9 mouse cellular contexts compared by ENCODE assay signal in genomic region chr9:98442638-98443037, GRCm38 (mm10). TPM values are rescaled to one million over a fixed set of nuclear protein-coding genes. Genes with fewer than 3 reads are reported as not detected.
A peak's percentile ranks its signal among the peaks of the same experiment; 100 is the strongest.
DNase-seq lines count a peak whose midpoint lies in the region; ATAC-seq and TF ChIP-seq lines count a peak whose summit lies in the region.
"Had no signal": no experiment of that assay in that cellular context is flagged by ENCODE, and none has a peak within 500 bp of the region (broad histone marks: within the 10 kb centered on the region; RNA-seq: fewer than 3 reads in every experiment).

No protein-coding gene starts in this region.

- no peaks in the 10 kb centered on the region for H3K36me3 ChIP-seq in ES-E14 (ENCODE audit: control insufficient read depth, insufficient read depth, low read length, poor library complexity, severe bottlenecking)
- 0 out of 2 replicates have a peak, but pooled peaks cover 2% of the 10 kb centered on the region for H3K36me3 ChIP-seq in intestine, embryonic 15.5 days

- H3K9ac ChIP-seq in ES-E14 (ENCODE audit: insufficient read depth, low read depth, low read length, poor library complexity, severe bottlenecking) = no peak overlapping the region
- no peak overlapping the region for H3K9ac ChIP-seq in intestine, embryonic 15.5 days
- H3K9ac ChIP-seq: limb, embryonic 13.5 days had no signal

- no peak overlapping the region for H3K27ac ChIP-seq in cerebellum, adult 2 months (ENCODE audit: insufficient read depth, low read length)
- H3K27ac ChIP-seq in ES-E14 (ENCODE audit: insufficient read depth, low read depth, low read length, poor library complexity, severe bottlenecking) = no peak overlapping the region
- no peak overlapping the region for H3K27ac ChIP-seq in intestine, embryonic 15.5 days
- H3K27ac ChIP-seq: limb, embryonic 13.5 days had no signal

- H3K9me3 ChIP-seq in ES-E14 (ENCODE audit: control insufficient read depth, insufficient read depth, low read depth, low read length) = no peaks in the 10 kb centered on the region
- H3K9me3 ChIP-seq in intestine, embryonic 15.5 days = no peaks in the 10 kb centered on the region
- H3K9me3 ChIP-seq: limb, embryonic 13.5 days had no signal

- peak; percentile 5 to 10 for DNase-seq in cerebellum, adult 18-20 months
- no peak for DNase-seq in cerebellum, adult 2 months
- DNase-seq in layer of hippocampus, adult 11-12 months (ENCODE audit: low spot score) = peak; percentile 25
- no peak for DNase-seq in layer of hippocampus, adult 9-11 months
- no peak for DNase-seq in ES-E14 (ENCODE audit: low read depth, low spot score)

- in situ Hi-C loops in ES-E14 (cut with MboI; ENCODE audit: low sequenced_read_pairs in 2 of 2, unreplicated experiment in 2 of 2) = no loop called here

- H3K27me3 ChIP-seq in cerebellum, adult 2 months (ENCODE audit: control insufficient read depth, insufficient read depth, low read length) = no peaks in the 10 kb centered on the region; the same call in 1 of the 2 replicates
- no peaks in the 10 kb centered on the region for H3K27me3 ChIP-seq in intestine, embryonic 15.5 days (replicated peaks)
- H3K27me3 ChIP-seq: limb, embryonic 13.5 days had no signal

- no peak overlapping the region for H3K4me3 ChIP-seq in cerebellum, adult 2 months (replicated peaks; ENCODE audit: insufficient read depth, low read depth, low read length)
- no peak overlapping the region for H3K4me3 ChIP-seq in ES-E14 (ENCODE audit: insufficient read depth in 1 of 2, low read depth in 1 of 2, low read length in 2 of 2, poor library complexity in 1 of 2, severe bottlenecking in 1 of 2)
- no peak overlapping the region for H3K4me3 ChIP-seq in intestine, embryonic 15.5 days (replicated peaks)
- H3K4me3 ChIP-seq: limb, embryonic 13.5 days had no signal

- TF ChIP-seq POLR2A in cerebellum, adult 2 months (IDR thresholded peaks at IDR 0.05; ENCODE audit: borderline replicate concordance, insufficient read depth, low read length) = no peak

- no peaks in the 10 kb centered on the region for H3K4me1 ChIP-seq in cerebellum, adult 2 months (ENCODE audit: control insufficient read depth, insufficient read depth, low read length)
- no peaks in the 10 kb centered on the region; a peak in 1 of 4 replicates for H3K4me1 ChIP-seq in ES-E14 (ENCODE audit: control insufficient read depth in 2 of 2, insufficient read depth in 2 of 2, low read length in 2 of 2, poor library complexity in 1 of 2)
- H3K4me1 ChIP-seq in intestine, embryonic 15.5 days (replicated peaks) = peaks cover 8% of the 10 kb centered on the region; the same call in 1 of the 2 replicates
- H3K4me1 ChIP-seq: limb, embryonic 13.5 days had no signal

- 35% methylated on average over 5 of the region's 5 CpGs for WGBS in cerebellum, adult 2 months
- 56% methylated on average over 5 of the region's 5 CpGs for WGBS in intestine, embryonic 15.5 days

- TF ChIP-seq CTCF in cerebellum, adult 2 months (IDR thresholded peaks at IDR 0.05; ENCODE audit: borderline replicate concordance, insufficient read depth, low read depth, low read length) = no peak; the same call in 1 of the 2 replicates

- no peak overlapping the region for H3K4me2 ChIP-seq in intestine, embryonic 15.5 days (replicated peaks)
- H3K4me2 ChIP-seq: limb, embryonic 13.5 days had no signal

- peak; percentile 43 for ATAC-seq in intestine, embryonic 15.5 days
- ATAC-seq in megakaryocyte, adult 5-6 weeks (ENCODE audit: poor library complexity, severe bottlenecking) = no peak
- no peak for ATAC-seq in erythroblast, adult 5-6 weeks (replicated peaks; ENCODE audit: low FRiP score, poor library complexity, severe bottlenecking)

TF ChIP-seq in ES-E14, 5 proteins besides CTCF, POLR2A, EP300 and RAD21:
- TF ChIP-seq ZC3H11A (IDR thresholded peaks at IDR 0.05; ENCODE audit: borderline replicate concordance, low read depth, low read length) = peak; percentile 20; the same call in 1 of the 2 replicates
- TF ChIP-seq ZNF384 (IDR thresholded peaks at IDR 0.05; ENCODE audit: low read depth, low read length) = no peak

RNA-seq across cellular contexts. Expression of gene Rbp1, which starts 19.9 kb away (rescaled TPM):
- 6.2 and 11.0 TPM in 2 replicates for polyA plus RNA-seq in cerebellum, adult 2 months (2012; rRNA removed)
- 7.0 and 11.5 TPM in 2 replicates for total RNA-seq in ES-E14 (2012; rRNA removed)
- 62.8 and 66.5 TPM in 2 replicates for polyA plus RNA-seq in intestine, embryonic 15.5 days (2015; fragmentation: Nextera tagmentation; extraction: Ambion mirVana)
- not detected in 2 replicates for total RNA-seq in megakaryocyte, adult 5-6 weeks (2015)
- not detected in 2 replicates for total RNA-seq in megakaryocyte, adult 5-6 weeks (2017)
- 0.84 and 5.2 TPM in 2 replicates for total RNA-seq in erythroblast, adult 5-6 weeks (2015; ENCODE audit: low replicate concordance)
- total RNA-seq in erythroblast, adult 5-6 weeks (2017; ENCODE audit: low replicate concordance) = 0.70 TPM in 1 of 2 replicates, not detected in the other

RNA-seq across cellular contexts. Expression of gene Rbp2, which starts 43.3 kb away (rescaled TPM):
- 0.29 TPM in 1 of 2 replicates, not detected in the other for polyA plus RNA-seq in cerebellum, adult 2 months (2012; rRNA removed)
- total RNA-seq in ES-E14 (2012; rRNA removed) = not detected in 2 replicates
- 291 and 368 TPM in 2 replicates for polyA plus RNA-seq in intestine, embryonic 15.5 days (2015; fragmentation: Nextera tagmentation; extraction: Ambion mirVana)
- total RNA-seq in megakaryocyte, adult 5-6 weeks (2015) = not detected in 2 replicates
- not detected in 2 replicates for total RNA-seq in megakaryocyte, adult 5-6 weeks (2017)
- total RNA-seq in erythroblast, adult 5-6 weeks (2015; ENCODE audit: low replicate concordance) = not detected in 2 replicates
- not detected in 2 replicates for total RNA-seq in erythroblast, adult 5-6 weeks (2017; ENCODE audit: low replicate concordance)
- polyA plus RNA-seq: limb, embryonic 13.5 days had no signal

Comparison
In these comparisons a context has a peak if more than half of its experiments do, and no peak if none do; other contexts are left out.
1. DNase-seq: peak in cerebellum, adult 18-20 months (2 of 2) and layer of hippocampus, adult 11-12 months (single experiment); none in cerebellum, adult 2 months (0 of 2), layer of hippocampus, adult 9-11 months (single experiment) and ES-E14 (single experiment).